Mouse (Mus musculus): ENCODE data around the gene Npas3.

Npas3 gene

GRCm38 (mm10) chr12:53981575-53982507, 733.4 kb downstream of the Npas3 start:
- intact Hi-C loops (cut with DNase I) = no loop called here

- intact Hi-C loops (cut with DNase I) = no loop called here
Observed at GRCm38 (mm10) chr12:53983946-53984345, 735.5 kb downstream of the Npas3 start.

DNA sequence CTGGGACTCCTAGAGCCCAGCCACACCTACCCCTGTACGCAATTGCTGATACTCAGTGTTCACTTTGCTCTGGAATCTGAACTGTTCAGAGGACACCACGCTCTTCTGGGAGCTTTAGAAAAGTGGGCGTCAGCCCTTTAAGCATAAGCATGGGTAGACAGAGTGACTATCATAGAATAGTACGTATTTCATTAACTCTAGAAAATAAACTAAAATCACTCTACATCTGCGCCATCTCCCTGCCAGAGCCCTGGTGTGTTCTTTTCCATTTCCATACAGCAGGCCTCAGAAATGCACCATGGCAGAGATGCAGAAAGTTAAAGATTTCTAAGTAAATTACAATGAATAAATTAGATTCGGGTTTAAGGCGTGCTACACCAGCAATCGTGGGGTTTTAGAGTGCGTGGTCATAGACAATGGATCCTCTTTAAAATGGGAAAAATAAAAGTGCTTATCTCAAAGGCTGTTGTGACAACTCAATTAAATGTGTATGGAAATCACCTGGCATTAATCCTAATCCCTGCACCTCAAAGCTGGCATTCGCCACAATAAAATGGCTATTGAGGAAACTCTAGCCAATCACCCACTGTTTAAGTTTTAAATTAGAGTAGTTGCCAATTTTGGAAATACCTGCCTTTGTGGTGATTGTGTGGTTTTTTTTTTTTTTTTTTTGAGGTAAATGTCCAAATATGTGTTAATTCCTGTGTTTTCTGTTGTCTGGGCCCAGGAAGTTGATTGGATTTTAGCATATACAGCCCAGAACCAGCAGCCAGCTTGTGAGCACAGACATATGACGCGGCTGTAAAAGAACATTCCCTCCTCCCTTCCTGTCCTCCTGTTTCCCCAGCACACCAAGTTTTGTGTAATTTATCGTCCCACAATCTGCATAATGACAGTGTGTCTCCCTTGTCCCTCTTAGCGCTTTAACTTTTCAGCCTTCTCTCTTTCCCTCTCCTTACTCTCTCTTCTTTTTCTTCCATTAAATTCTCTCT, 737.7 kb downstream of the Npas3 start:
- intact Hi-C loops (cut with DNase I) = no loop called here

DNA sequence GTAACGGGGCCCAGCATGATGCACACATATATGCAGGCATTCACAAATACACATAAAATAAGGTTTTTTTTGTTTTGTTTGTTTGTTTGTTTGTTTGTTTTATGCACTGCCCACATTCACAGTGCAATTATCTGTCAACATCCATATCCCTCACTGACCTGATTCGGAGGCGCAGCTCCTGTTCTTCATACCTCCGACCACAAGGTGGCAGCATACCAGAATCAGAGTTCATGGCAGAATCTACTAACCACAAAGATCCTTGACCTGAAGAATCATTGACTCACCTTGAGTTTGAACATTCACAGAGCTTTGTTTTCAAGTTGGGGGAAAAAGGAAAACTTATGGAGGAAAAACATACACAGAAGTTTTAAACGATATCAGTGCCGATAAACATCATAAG, 743.9 kb downstream of the Npas3 start:
- intact Hi-C loops (cut with DNase I) = loop anchor here (5.0 kb wide), 1 partner anchor 70 kb away; no protein-coding TSS in a partner anchor

- intact Hi-C loops (cut with DNase I) = no loop called here
Observed at GRCm38 (mm10) chr12:53995710-53996109, 747.2 kb downstream of the Npas3 start.

DNA sequence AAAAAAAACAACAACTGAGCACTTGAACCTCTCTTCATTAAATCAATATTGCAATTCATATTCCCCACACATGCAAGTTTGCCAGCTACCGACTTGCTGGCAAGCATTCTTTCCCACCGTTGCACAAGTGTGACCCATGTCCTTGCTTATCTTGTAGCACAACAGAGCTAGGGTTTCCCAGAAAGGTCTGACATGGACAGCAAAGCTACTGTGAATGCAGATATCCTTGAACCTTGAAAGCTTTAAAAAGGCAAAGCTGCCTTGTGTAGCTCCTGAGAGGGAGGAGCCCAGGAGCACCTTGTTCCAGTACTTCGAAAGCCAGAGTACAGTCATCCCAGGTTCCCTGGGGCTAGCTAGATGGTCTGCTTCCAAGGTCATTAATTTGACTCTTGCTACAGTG, 748.7 kb downstream of the Npas3 start:
- intact Hi-C loops (cut with DNase I) = no loop called here

GRCm38 (mm10) chr12:53999647-54000637, 751.5 kb downstream of the Npas3 start:
- intact Hi-C loops (cut with DNase I) = no loop called here

DNA sequence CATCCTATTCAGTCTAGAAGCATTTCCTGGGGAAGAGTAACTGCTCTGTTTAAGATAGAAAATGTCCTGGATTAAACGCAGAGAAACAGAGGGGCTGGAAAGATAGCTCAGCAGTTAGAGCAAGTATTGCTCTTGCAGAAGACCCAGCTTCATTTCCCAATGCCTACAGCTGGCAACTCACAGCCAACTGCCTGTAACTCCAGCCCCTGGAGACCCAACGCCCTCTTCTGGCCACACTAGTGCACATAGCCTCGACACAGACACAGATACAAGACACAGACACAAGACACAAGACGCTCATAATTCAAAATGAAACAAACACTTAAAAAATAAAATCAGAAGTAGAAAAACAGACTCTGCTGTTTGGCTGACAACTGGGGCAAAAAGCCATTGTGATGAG, 754.0 kb downstream of the Npas3 start:
- intact Hi-C loops (cut with DNase I) = no loop called here

DNA sequence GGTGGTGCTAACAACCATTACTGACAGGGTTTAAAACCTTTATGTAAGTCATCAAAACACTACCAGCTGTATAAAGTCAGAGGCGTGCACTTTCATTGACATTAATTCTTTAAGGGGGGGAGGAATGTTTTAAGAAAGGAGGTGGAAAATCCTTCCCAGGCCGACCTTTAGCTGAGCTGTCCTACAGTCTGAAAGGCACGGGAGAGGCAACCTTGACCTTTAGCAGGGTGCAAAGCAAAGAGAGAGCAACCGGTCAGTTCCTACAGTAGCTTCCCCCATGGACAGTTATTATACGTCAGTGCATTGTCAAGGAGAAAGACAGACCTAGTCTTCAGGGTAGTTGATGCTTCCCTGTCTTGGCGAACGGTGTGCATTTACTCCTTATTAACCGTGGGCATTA, 756.1 kb downstream of the Npas3 start:
- intact Hi-C loops (cut with DNase I) = no loop called here

GRCm38 (mm10) chr12:54005546-54005945, 757.1 kb downstream of the Npas3 start:
- intact Hi-C loops (cut with DNase I) = no loop called here

- intact Hi-C loops (cut with DNase I) = no loop called here
Observed at GRCm38 (mm10) chr12:54015304-54015703, 766.8 kb downstream of the Npas3 start.

GRCm38 (mm10) chr12:54017949-54018348, 769.5 kb downstream of the Npas3 start:
- intact Hi-C loops (cut with DNase I) = no loop called here

DNA sequence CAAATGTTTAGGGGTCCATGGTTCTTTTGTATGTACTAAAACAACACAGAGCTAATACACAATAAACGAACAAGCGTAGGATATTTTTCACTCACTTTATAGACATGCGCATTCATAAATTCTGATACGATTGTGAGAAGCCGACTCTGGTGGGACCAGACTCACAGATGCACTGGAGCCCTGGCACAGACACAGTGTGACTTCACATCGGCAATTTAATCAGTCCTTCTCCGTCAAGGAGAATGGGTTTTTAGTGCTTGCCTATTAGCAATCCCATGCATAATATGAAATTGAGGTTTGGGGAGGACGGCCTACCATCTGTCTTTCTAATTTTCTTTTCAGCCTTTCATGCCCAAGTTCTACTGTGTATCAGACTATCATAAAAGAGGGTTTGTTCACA, 771.5 kb downstream of the Npas3 start:
- intact Hi-C loops (cut with DNase I) = no loop called here

- intact Hi-C loops (cut with DNase I) = no loop called here
Observed at GRCm38 (mm10) chr12:54034666-54035346, 786.3 kb downstream of the Npas3 start.

DNA sequence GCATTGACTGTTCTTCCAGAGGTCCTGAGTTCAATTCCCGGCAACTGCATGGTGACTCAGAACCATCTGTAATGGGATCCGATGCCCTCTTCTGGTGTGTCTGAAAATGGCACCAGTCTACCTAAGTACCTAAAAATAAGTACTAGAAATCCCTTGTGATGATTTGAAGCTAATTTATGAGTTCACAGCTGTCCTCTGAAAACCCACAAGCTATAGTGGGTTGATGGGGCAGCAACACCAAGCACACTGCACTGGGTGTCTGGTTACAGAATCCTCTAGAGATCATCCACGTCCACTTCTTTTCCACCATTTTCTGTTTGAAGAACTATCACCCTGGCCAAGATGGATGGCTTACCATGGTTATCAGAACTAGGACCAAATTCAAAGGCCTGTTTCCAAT, 789.1 kb downstream of the Npas3 start:
- intact Hi-C loops (cut with DNase I) = no loop called here

DNA sequence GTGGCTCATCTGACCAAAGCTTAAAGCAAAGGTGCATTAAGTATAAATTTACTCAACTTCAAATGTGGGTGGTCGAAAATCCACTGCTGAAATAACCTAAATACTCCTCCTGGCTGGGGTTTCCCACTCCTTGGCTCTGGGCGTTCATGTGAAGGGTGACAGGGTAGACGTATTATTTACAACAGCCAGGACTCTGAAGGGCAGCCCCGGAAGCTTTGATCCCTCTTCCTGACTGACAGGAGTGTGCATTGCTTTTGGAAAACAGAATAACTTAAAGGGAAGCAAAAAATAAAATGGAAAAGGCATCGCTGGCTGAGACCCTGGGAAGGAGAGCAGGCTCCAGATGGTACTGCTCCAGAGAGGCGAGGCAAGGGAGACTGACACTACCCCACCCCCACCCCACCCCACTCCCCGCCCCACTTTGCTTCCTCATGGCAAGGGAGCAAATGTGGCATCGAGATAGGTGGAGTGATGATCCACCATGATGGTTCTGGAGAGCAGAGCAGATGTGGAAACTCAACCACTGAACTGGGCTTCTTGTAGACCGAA, 794.6 kb downstream of the Npas3 start:
- intact Hi-C loops (cut with DNase I) = no loop called here

- intact Hi-C loops (cut with DNase I) = no loop called here
Observed at GRCm38 (mm10) chr12:54044606-54045334, 796.3 kb downstream of the Npas3 start.

DNA sequence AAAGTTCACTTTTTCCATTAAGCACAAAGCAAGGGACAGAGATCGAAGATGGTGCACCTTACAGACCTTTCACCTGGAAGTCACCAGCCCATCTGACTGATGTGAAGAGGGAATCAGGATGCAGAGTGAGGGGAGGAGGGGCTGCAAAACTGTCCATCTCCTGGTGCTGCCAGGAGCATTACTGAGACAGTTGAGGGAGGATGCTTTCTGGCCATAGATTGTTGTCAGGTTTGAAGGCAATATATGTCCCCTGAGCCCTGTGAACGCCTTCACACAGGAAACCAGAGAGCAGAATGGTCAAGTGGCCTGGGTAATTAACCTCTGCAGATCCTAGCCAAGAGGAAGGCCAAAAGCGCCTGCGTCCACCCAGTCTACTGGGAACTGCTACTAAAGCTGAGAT, 796.9 kb downstream of the Npas3 start:
- intact Hi-C loops (cut with DNase I) = no loop called here

DNA sequence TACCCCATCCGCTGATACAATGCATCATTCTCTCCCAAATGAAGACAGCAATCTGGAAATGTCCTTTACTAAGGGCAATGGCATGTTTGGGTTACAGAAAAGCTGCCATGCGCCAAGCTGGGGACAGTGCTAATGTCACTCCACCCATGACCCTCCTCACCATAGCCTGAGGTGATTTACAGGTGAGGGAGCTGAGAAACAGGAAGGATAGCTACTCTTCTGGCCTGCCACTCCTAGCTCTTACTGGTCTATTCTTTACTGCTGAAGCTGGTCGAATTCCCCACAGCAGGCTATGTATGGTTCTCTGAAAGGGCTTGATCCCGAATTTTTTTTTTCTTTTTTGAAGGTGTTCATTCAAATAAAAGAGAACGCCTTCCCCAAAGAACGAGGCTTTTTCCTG, 798.3 kb downstream of the Npas3 start:
- intact Hi-C loops (cut with DNase I) = no loop called here

Data from adrenal gland (tissue).